Mouse (Mus musculus) MEL (cell line): ENCODE results near the gene 4933428G20Rik. TPM values are rescaled to one million over a fixed set of nuclear protein-coding genes. Genes with fewer than 3 reads are reported as not detected.

Experiments used
- DNase-seq: peaks from one replicate; pipeline ENCODE4 v3.0.0; 2011; ENCODE audit warnings: low read depth, low spot score
- H3K27ac ChIP-seq: 2 replicates; pipeline ENCODE4 v1.5.1; 2012; ENCODE audit warnings: low read depth, mild to moderate bottlenecking, control low read depth, low read length, moderate library complexity; ENCODE audit not compliant: control insufficient read depth
- H3K27me3 ChIP-seq, 2 experiments: fragments of 150-350 bp in 1 of 2; sonication (generic) in 1 of 2; 2 replicates each; pipeline ENCODE4 v1.6.1; 2012; ENCODE audit warnings: low read length in 2 of 2, mild to moderate bottlenecking in 2 of 2, improper control_type of control experiment in 1 of 2, moderate library complexity in 1 of 2; ENCODE audit not compliant: insufficient read depth in 2 of 2, control insufficient read depth in 1 of 2
- H3K36me3 ChIP-seq, 2 experiments: 2 replicates each; pipeline ENCODE4 v1.6.1; 2012 to 2014; ENCODE audit warnings: low read length in 2 of 2, improper control_type of control experiment in 1 of 2, inconsistent platforms in 1 of 2, mild to moderate bottlenecking in 1 of 2; ENCODE audit not compliant: insufficient read depth in 2 of 2, control insufficient read depth in 1 of 2
- H3K4me1 ChIP-seq, 2 experiments: fragments of 150-350 bp in 1 of 2; sonication (generic) in 1 of 2; 2 replicates each; pipeline ENCODE4 v1.6.1; 2012; ENCODE audit warnings: low read length in 2 of 2, improper control_type of control experiment in 1 of 2, mild to moderate bottlenecking in 1 of 2; ENCODE audit not compliant: insufficient read depth in 2 of 2, control insufficient read depth in 1 of 2
- H3K4me3 ChIP-seq, 2 experiments: fragments of 150-350 bp in 1 of 2; sonication (generic) in 1 of 2; 2 replicates each; pipeline ENCODE4 v1.5.1; 2012; ENCODE audit warnings: low read depth in 2 of 2, low read length in 2 of 2, mild to moderate bottlenecking in 2 of 2, moderate library complexity in 2 of 2, control low read depth in 1 of 2, improper control_type of control experiment in 1 of 2; ENCODE audit not compliant: control insufficient read depth in 1 of 2, insufficient read depth in 1 of 2
- H3K79me2 ChIP-seq: 2 replicates; pipeline ENCODE4 v1.6.1; 2012; ENCODE audit warnings: mild to moderate bottlenecking, low read length, moderate library complexity; ENCODE audit not compliant: control insufficient read depth, poor library complexity, insufficient read depth
- H3K9ac ChIP-seq: 2 replicates; pipeline ENCODE4 v1.6.1; 2012; ENCODE audit warnings: low read depth, mild to moderate bottlenecking, control low read depth, low read length, moderate library complexity; ENCODE audit not compliant: control insufficient read depth, poor library complexity, severe bottlenecking
- H3K9me3 ChIP-seq: fragments of 150-350 bp; sonication (generic); replicated peaks from 2 replicates; pipeline ENCODE4 v1.6.1; 2012; ENCODE audit warnings: mild to moderate bottlenecking, low read length, improper control_type of control experiment, moderate library complexity; ENCODE audit not compliant: insufficient read depth
- BHLHE40 ChIP-seq: IDR thresholded peaks from 2 replicates; pipeline ENCODE4 v1.6.1; 2012; ENCODE audit warnings: low read depth, mild to moderate bottlenecking, inconsistent platforms, low read length, improper control_type of control experiment, borderline replicate concordance
- CHD1 ChIP-seq: IDR thresholded peaks from 2 replicates; pipeline ENCODE4 v1.6.1; 2012; ENCODE audit warnings: low read depth, mild to moderate bottlenecking, inconsistent platforms, low read length, improper control_type of control experiment
- CTCF ChIP-seq, 3 experiments: IDR thresholded peaks in 2 of 3; conservative IDR thresholded peaks in 1 of 3; 2 replicates each; pipeline ENCODE4 v1.5.1; 2011 to 2012; ENCODE audit warnings: low read length in 3 of 3, low read depth in 2 of 3, mild to moderate bottlenecking in 2 of 3, improper control_type of control experiment in 1 of 3, inconsistent platforms in 1 of 3, mixed read lengths in 1 of 3, moderate library complexity in 1 of 3; ENCODE audit not compliant: control insufficient read depth in 1 of 3, insufficient read depth in 1 of 3, poor library complexity in 1 of 3, severe bottlenecking in 1 of 3
- E2F4 ChIP-seq: IDR thresholded peaks from 2 replicates; pipeline ENCODE4 v1.6.1; 2011; ENCODE audit warnings: low read depth, low read length, improper control_type of control experiment, borderline replicate concordance
- ETS1 ChIP-seq: IDR thresholded peaks from 2 replicates; pipeline ENCODE4 v1.6.1; 2012; ENCODE audit warnings: low read depth, mild to moderate bottlenecking, inconsistent platforms, low read length, improper control_type of control experiment, moderate library complexity
- GABPA ChIP-seq: IDR thresholded peaks from 2 replicates; pipeline ENCODE4 v1.6.1; 2012; ENCODE audit warnings: low read depth, mild to moderate bottlenecking, inconsistent platforms, low read length, improper control_type of control experiment, moderate library complexity
- MAFK ChIP-seq: IDR thresholded peaks from 2 replicates; pipeline ENCODE4 v1.6.1; 2011; ENCODE audit warnings: low read depth, mild to moderate bottlenecking, low read length, improper control_type of control experiment, borderline replicate concordance
- MAX ChIP-seq: IDR thresholded peaks from 2 replicates; pipeline ENCODE4 v1.6.1; 2011; ENCODE audit warnings: low read length, improper control_type of control experiment
- MAZ ChIP-seq: IDR thresholded peaks from 2 replicates; pipeline ENCODE4 v1.6.1; 2012; ENCODE audit warnings: low read depth, mild to moderate bottlenecking, inconsistent platforms, low read length, improper control_type of control experiment
- MEF2A ChIP-seq: IDR thresholded peaks from 2 replicates; pipeline ENCODE4 v1.6.1; 2014; ENCODE audit warnings: low read depth, mild to moderate bottlenecking, inconsistent platforms, low read length, improper control_type of control experiment; ENCODE audit not compliant: poor library complexity, insufficient replicate concordance, severe bottlenecking; ENCODE audit errors: extremely low read depth
- NELFE ChIP-seq: IDR thresholded peaks from 2 replicates; pipeline ENCODE4 v1.6.1; 2011; ENCODE audit warnings: low read depth, low read length, improper control_type of control experiment
- POLR2AphosphoS2 ChIP-seq: IDR thresholded peaks from 2 replicates; pipeline ENCODE4 v1.6.1; 2011; ENCODE audit warnings: low read length, improper control_type of control experiment
- POLR2AphosphoS5 ChIP-seq: IDR thresholded peaks from 2 replicates; pipeline ENCODE4 v1.6.1; 2012; ENCODE audit warnings: low read depth, borderline replicate concordance, mild to moderate bottlenecking, inconsistent platforms, low read length, moderate library complexity, mixed read lengths
- RAD21 ChIP-seq: IDR thresholded peaks from 2 replicates; pipeline ENCODE4 v1.6.1; 2011; ENCODE audit warnings: mild to moderate bottlenecking, low read depth, low read length, improper control_type of control experiment
- RCOR1 ChIP-seq: IDR thresholded peaks from 2 replicates; pipeline ENCODE4 v1.6.1; 2012; ENCODE audit warnings: low read depth, mild to moderate bottlenecking, inconsistent platforms, low read length, improper control_type of control experiment
- SIN3A ChIP-seq: IDR thresholded peaks from 2 replicates; pipeline ENCODE4 v1.6.1; 2012; ENCODE audit warnings: low read length, improper control_type of control experiment, inconsistent platforms
- SMC3 ChIP-seq: IDR thresholded peaks from 2 replicates; pipeline ENCODE4 v1.6.1; 2011; ENCODE audit warnings: low read depth, low read length, improper control_type of control experiment
- TBP ChIP-seq: IDR thresholded peaks from 2 replicates; pipeline ENCODE4 v1.8.0; 2011; ENCODE audit warnings: low read depth, low read length, improper control_type of control experiment
- ZC3H11A ChIP-seq: IDR thresholded peaks from 2 replicates; pipeline ENCODE4 v1.6.1; 2012; ENCODE audit warnings: low read depth, mild to moderate bottlenecking, inconsistent platforms, low read length, improper control_type of control experiment
- ZKSCAN1 ChIP-seq: IDR thresholded peaks from 2 replicates; pipeline ENCODE4 v1.6.1; 2012; ENCODE audit warnings: low read depth, mild to moderate bottlenecking, inconsistent platforms, low read length, improper control_type of control experiment, moderate library complexity
- ZMIZ1 ChIP-seq: IDR thresholded peaks from 2 replicates; pipeline ENCODE4 v1.6.1; 2012; ENCODE audit warnings: low read depth, mild to moderate bottlenecking, inconsistent platforms, low read length, improper control_type of control experiment, moderate library complexity
- polyA plus RNA-seq, 2 experiments: library from polyadenylated mRNA; stranded (reverse) in 1 of 2; unstranded in 1 of 2; fragments of >175 nt in 1 of 2; fragments of >200 nt in 1 of 2; gene quantifications; 2 replicates each; pipeline versions ENCODE4 v1.2.1 to v1.2.4; 2012; ENCODE audit warnings: low replicate concordance in 2 of 2, low read depth in 1 of 2; ENCODE audit not compliant: insufficient read length in 2 of 2, insufficient read depth in 1 of 2, missing spikeins in 1 of 2
- total RNA-seq: library from RNA; depleted of rRNA; stranded (reverse); fragments of 300-350 nt; gene quantifications from 2 replicates; pipeline ENCODE4 v1.2.3, GENCODE M21; 2012

The 4933428G20Rik gene
- total and polyA plus RNA-seq, 3 experiments: 0.15 TPM; not detected in 2

GRCm38 (mm10) chr11:97477431-97477830 lies 22.7 kb downstream of the 4933428G20Rik start:
- no peaks in the 10 kb centered on the region for H3K79me2 ChIP-seq
- DNase-seq: no peak
- TF ChIP-seq ETS1 (no peak), ZKSCAN1 (no peak), MEF2A (no peak), ZC3H11A (no peak), SMC3 (no peak), POLR2AphosphoS5 (no peak), SIN3A (no peak), E2F4 (no peak), TBP (no peak)
- TF ChIP-seq, all 39 proteins: peak for 0
- H3K9me3 ChIP-seq: no peaks in the 10 kb centered on the region
- no peaks in the 10 kb centered on the region for H3K27me3 ChIP-seq
- no peak overlapping the region for H3K9ac ChIP-seq
- H3K4me1 ChIP-seq: peaks cover 7 to 25% of the 10 kb centered on the region in 2 experiments
- H3K36me3 ChIP-seq: peaks cover 0 to 17% of the 10 kb centered on the region in 2 experiments; a peak in 2 of 4 replicates
- H3K27ac ChIP-seq: no peak overlapping the region
- no peak overlapping the region for H3K4me3 ChIP-seq

GRCm38 (mm10) chr11:97476334-97477095 lies 23.6 kb downstream of the 4933428G20Rik start:
- peaks cover 7 to 25% of the 10 kb centered on the region in 2 experiments for H3K4me1 ChIP-seq
- no peaks in the 10 kb centered on the region for H3K27me3 ChIP-seq
- H3K9ac ChIP-seq: no peak overlapping the region
- no peaks in the 10 kb centered on the region for H3K9me3 ChIP-seq
- no peaks in the 10 kb centered on the region for H3K79me2 ChIP-seq
- H3K4me3 ChIP-seq: no peak overlapping the region
- peaks cover 0 to 17% of the 10 kb centered on the region in 2 experiments; a peak in 2 of 4 replicates for H3K36me3 ChIP-seq
- DNase-seq: peak; percentile 91
- TF ChIP-seq BHLHE40 (no peak), SMC3 (peak; percentile 85), ZC3H11A (peak; percentile 55; the same call in 1 of the 2 replicates), NELFE (no peak), ZMIZ1 (no peak), CHD1 (no peak), MAFK (no peak), RCOR1 (no peak), SIN3A (no peak), E2F4 (no peak), POLR2AphosphoS2 (no peak), GABPA (no peak), CTCF (IDR thresholded peaks at IDR 0.05 in 2 of 3, conservative IDR thresholded peaks at IDR 0.05 in 1 of 3; ENCODE audit: control insufficient read depth in 1 of 3, insufficient read depth in 1 of 3, low read depth in 2 of 3, low read length in 3 of 3, poor library complexity in 1 of 3, severe bottlenecking in 1 of 3) (peak; percentile 74 to 92 (median 88)), RAD21 (peak; percentile 65), MAZ (no peak), MAX (no peak)
- H3K27ac ChIP-seq: no peak overlapping the region
